Mouse (Mus musculus): ENCODE results near the gene Gpr4. TPM values are rescaled to one million over a fixed set of nuclear protein-coding genes. Genes with fewer than 3 reads are reported as not detected.

Gpr4 gene
- total and polyA plus RNA-seq, 3 experiments, result 0.04 to 0.31 TPM; not detected in 1

DNA sequence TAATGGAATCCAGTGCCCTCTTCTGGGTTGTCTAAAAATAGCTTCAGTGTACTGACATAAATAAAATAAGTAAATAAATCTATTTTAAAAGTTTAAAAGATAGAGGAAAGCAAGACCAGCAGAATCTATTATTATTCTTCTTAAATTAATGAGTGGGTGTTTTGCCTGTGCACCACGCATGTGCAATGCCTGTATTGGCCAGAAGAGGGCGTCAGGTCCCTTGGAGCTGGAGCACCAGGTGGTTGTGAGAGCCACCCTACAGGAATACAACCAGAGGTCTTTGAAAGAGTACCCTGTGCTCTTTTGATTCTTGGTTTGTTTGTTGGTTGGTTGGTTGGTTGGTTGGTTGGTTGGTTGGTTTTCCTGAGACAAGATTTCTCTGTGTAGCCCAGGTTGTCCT is 14.4 kb upstream of the Gpr4 start:
- peak; percentile 46 for DNase-seq (ENCODE audit: extremely low read depth)
- dilution Hi-C loops (cut with MboI; ENCODE audit: extremely low pct_ligation_motif_present, extremely low pct_unique_long_range_greater_than_20kb, low sequenced_read_pairs), result no loop called here

DNA sequence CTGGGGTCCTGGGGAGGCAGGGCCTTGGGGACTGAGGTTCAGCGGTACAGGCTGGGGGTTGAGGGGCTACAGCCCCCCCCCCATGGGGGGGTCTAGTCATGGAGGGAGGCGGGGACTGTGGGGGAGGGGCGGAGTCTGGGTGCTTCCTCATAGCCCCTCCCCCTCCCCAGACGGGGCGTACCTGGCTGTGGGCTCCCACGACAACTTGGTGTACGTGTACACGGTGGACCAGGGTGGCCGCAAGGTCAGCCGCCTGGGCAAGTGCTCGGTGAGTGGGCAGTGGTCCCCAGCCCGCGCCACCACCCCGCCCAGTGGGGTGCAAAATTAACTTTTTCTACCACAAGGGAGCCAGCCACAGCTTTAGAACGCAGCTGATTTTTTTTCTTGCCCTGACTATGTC is 10.7 kb upstream of the Gpr4 start:
- H3K27ac ChIP-seq (ENCODE audit: insufficient read depth, low read depth), result 0 out of 2 replicates have a peak overlapping the region, but pooled peaks have one; percentile 3
- DNase-seq (ENCODE audit: extremely low read depth), result no peak
- H3K4me1 ChIP-seq (ENCODE audit: control insufficient read depth in 1 of 2, insufficient read depth in 2 of 2), result peaks cover 19 to 27% of the 10 kb centered on the region in 2 experiments
- no peaks in the 10 kb centered on the region for H3K9me3 ChIP-seq (replicated peaks; ENCODE audit: low read length)
- in situ Hi-C loops (cut with MboI; ENCODE audit: low pct_ligation_motif_present, low pct_unique_long_range_greater_than_20kb, low sequenced_read_pairs), result no loop called here
- dilution Hi-C loops (cut with MboI; ENCODE audit: extremely low pct_ligation_motif_present, extremely low pct_unique_long_range_greater_than_20kb, low sequenced_read_pairs), result no loop called here
- H3K27me3 ChIP-seq (replicated peaks), result no peaks in the 10 kb centered on the region
- TF ChIP-seq KAT2A (IDR thresholded peaks at IDR 0.05; ENCODE audit: insufficient replicate concordance, low read length) (no peak), CHD2 (IDR thresholded peaks at IDR 0.05; ENCODE audit: low read length) (0 out of 2 replicates have a peak, but pooled peaks have one; percentile 43)
- H3K4me3 ChIP-seq (replicated peaks in 1 of 3; ENCODE audit: low read depth in 2 of 3, low read length in 2 of 3, poor library complexity in 1 of 3), result no peak overlapping the region
- peaks cover 50 to 78% of the 10 kb centered on the region in 2 experiments for H3K36me3 ChIP-seq (replicated peaks in 1 of 2; ENCODE audit: control insufficient read depth in 1 of 2, insufficient read depth in 1 of 2, low read length in 1 of 2)
- H3K4me2 ChIP-seq (ENCODE audit: insufficient read depth, low read depth, poor library complexity, severe bottlenecking), result 0 out of 2 replicates have a peak overlapping the region, but pooled peaks have one; percentile 9
- H3K9ac ChIP-seq (ENCODE audit: insufficient read depth, low read depth), result no peak overlapping the region
- H3K79me2 ChIP-seq (replicated peaks; ENCODE audit: control insufficient read depth, extremely low read depth, insufficient read depth, poor library complexity, severe bottlenecking), result no peaks in the 10 kb centered on the region

More for the DNA sequence above, 14.4 kb upstream of the Gpr4 start:
- Histone ChIP-seq H3K36me3 (replicated peaks in 1 of 2; ENCODE audit: control insufficient read depth in 1 of 2, insufficient read depth in 1 of 2, low read length in 1 of 2) (peaks cover 59 to 84% of the 10 kb centered on the region in 2 experiments), H3K27me3 (replicated peaks) (no peaks in the 10 kb centered on the region), H3K9ac (ENCODE audit: insufficient read depth, low read depth) (no peak overlapping the region), H3K4me3 (replicated peaks in 1 of 3; ENCODE audit: low read depth in 2 of 3, low read length in 2 of 3, poor library complexity in 1 of 3) (no peak overlapping the region), H3K79me2 (replicated peaks; ENCODE audit: control insufficient read depth, extremely low read depth, insufficient read depth, poor library complexity, severe bottlenecking) (no peaks in the 10 kb centered on the region), H3K27ac (ENCODE audit: insufficient read depth, low read depth) (no peak overlapping the region), H3K4me1 (ENCODE audit: control insufficient read depth in 1 of 2, insufficient read depth in 2 of 2) (peaks cover 17 to 18% of the 10 kb centered on the region in 2 experiments), H3K9me3 (replicated peaks; ENCODE audit: low read length) (peaks cover 13% of the 10 kb centered on the region), H3K4me2 (ENCODE audit: insufficient read depth, low read depth, poor library complexity, severe bottlenecking) (no peak overlapping the region)
- in situ Hi-C loops (cut with MboI; ENCODE audit: low pct_ligation_motif_present, low pct_unique_long_range_greater_than_20kb, low sequenced_read_pairs), result no loop called here
- TF ChIP-seq E2F4 (IDR thresholded peaks at IDR 0.05; ENCODE audit: insufficient replicate concordance, low read depth, low read length) (no peak), SIN3A (IDR thresholded peaks at IDR 0.05; ENCODE audit: low read length) (no peak), MXI1 (IDR thresholded peaks at IDR 0.05; ENCODE audit: low read depth, low read length) (no peak), RAD21 (IDR thresholded peaks at IDR 0.05; ENCODE audit: low read depth, low read length) (peak; percentile 46), IRF4 (IDR thresholded peaks at IDR 0.05; ENCODE audit: low read depth, low read length) (no peak), SMC3 (IDR thresholded peaks at IDR 0.05; ENCODE audit: low read depth, low read length) (peak; percentile 63), RCOR1 (conservative IDR thresholded peaks at IDR 0.05; ENCODE audit: low read depth, low read length) (no peak), NRF1 (IDR thresholded peaks at IDR 0.05; ENCODE audit: low read depth, low read length) (no peak), CTCF (conservative IDR thresholded peaks at IDR 0.05 in 1 of 2, IDR thresholded peaks at IDR 0.05 in 1 of 2; ENCODE audit: low read depth in 2 of 2, low read length in 2 of 2) (peak; percentile 58 to 71; a peak in 3 of 4 replicates), USF1 (IDR thresholded peaks at IDR 0.05; ENCODE audit: low read depth, low read length) (no peak), JUND (conservative IDR thresholded peaks at IDR 0.05; ENCODE audit: low read depth, low read length) (no peak), BHLHE40 (IDR thresholded peaks at IDR 0.05; ENCODE audit: low read depth, low read length) (no peak), TCF12 (IDR thresholded peaks at IDR 0.05; ENCODE audit: low read depth, low read length) (no peak), CHD1 (IDR thresholded peaks at IDR 0.05; ENCODE audit: low read depth, low read length) (no peak), NELFE (IDR thresholded peaks at IDR 0.05; ENCODE audit: low read depth, low read length) (no peak), ZKSCAN1 (IDR thresholded peaks at IDR 0.05; ENCODE audit: borderline replicate concordance, low read depth, low read length) (no peak)

Data from CH12.LX (cell line).